Mouse (Mus musculus) heart, embryonic 11.5 days (tissue): ENCODE data around the gene Igf2r. TPM values are rescaled to one million over a fixed set of nuclear protein-coding genes. Genes with fewer than 3 reads are reported as not detected.

Experiments
- ATAC-seq: fragments of 200-750 bp; cut with Nextera tagmentation; replicated peaks from 2 replicates; pipeline ENCODE4 v1.8.0; 2017; ENCODE audit warnings: moderate library complexity; ENCODE audit not compliant: insufficient number of reproducible peaks, low FRiP score, low TSS enrichment
- H3K27ac ChIP-seq: fragments of 300-500 bp; sonication (generic); 2 replicates; pipeline ENCODE4 v1.5.1; 2014; ENCODE audit warnings: mild to moderate bottlenecking, low read depth, low read length
- H3K27me3 ChIP-seq: fragments of 300-500 bp; sonication (generic); 2 replicates; pipeline ENCODE4 v1.6.1; 2014; ENCODE audit warnings: mild to moderate bottlenecking, low read length, mixed read lengths; ENCODE audit not compliant: control insufficient read depth, insufficient read depth
- H3K36me3 ChIP-seq: fragments of 300-500 bp; sonication (generic); 2 replicates; pipeline ENCODE4 v1.6.1; 2014; ENCODE audit warnings: mild to moderate bottlenecking, low read length, moderate library complexity, mixed read lengths; ENCODE audit not compliant: control insufficient read depth, insufficient read depth
- H3K4me1 ChIP-seq: fragments of 300-500 bp; sonication (generic); 2 replicates; pipeline ENCODE4 v1.6.1; 2014; ENCODE audit warnings: low read length; ENCODE audit not compliant: control insufficient read depth, insufficient read depth
- H3K4me2 ChIP-seq: fragments of 300-500 bp; sonication (generic); 2 replicates; pipeline ENCODE4 v1.6.1; 2014; ENCODE audit warnings: mild to moderate bottlenecking, moderate library complexity
- H3K4me3 ChIP-seq: fragments of 300-500 bp; sonication (generic); 2 replicates; pipeline ENCODE4 v1.5.1; 2014; ENCODE audit warnings: low read depth, low read length
- H3K9ac ChIP-seq: fragments of 300-500 bp; sonication (generic); 2 replicates; pipeline ENCODE4 v1.6.1; 2014; ENCODE audit warnings: mild to moderate bottlenecking, low read depth, low read length, moderate library complexity
- H3K9me3 ChIP-seq: fragments of 300-500 bp; sonication (generic); replicated peaks from 2 replicates; pipeline ENCODE4 v1.6.1; 2016; ENCODE audit warnings: low read length; ENCODE audit not compliant: control insufficient read depth
- WGBS: fragments of 180-500 bp; shearing (Covaris S2); extraction: QIAGEN DNeasy Blood & Tissue Kit; methylation state at CpG from one replicate; pipeline ENCODE4 v1.1.7; 2014; ENCODE audit not compliant: insufficient replicate concordance; 5-methylcytosine and 5-hydroxymethylcytosine counted together
- polyA plus RNA-seq: library from polyadenylated mRNA; unstranded; fragments of >200 nt; fragmentation: Nextera tagmentation; extraction: Ambion mirVana; gene quantifications from 2 replicates; pipeline ENCODE4 v1.2.1, GENCODE M21; 2014

Gene Igf2r
- polyA plus RNA-seq, 1 experiment from 2014 or later = 199 TPM

DNA sequence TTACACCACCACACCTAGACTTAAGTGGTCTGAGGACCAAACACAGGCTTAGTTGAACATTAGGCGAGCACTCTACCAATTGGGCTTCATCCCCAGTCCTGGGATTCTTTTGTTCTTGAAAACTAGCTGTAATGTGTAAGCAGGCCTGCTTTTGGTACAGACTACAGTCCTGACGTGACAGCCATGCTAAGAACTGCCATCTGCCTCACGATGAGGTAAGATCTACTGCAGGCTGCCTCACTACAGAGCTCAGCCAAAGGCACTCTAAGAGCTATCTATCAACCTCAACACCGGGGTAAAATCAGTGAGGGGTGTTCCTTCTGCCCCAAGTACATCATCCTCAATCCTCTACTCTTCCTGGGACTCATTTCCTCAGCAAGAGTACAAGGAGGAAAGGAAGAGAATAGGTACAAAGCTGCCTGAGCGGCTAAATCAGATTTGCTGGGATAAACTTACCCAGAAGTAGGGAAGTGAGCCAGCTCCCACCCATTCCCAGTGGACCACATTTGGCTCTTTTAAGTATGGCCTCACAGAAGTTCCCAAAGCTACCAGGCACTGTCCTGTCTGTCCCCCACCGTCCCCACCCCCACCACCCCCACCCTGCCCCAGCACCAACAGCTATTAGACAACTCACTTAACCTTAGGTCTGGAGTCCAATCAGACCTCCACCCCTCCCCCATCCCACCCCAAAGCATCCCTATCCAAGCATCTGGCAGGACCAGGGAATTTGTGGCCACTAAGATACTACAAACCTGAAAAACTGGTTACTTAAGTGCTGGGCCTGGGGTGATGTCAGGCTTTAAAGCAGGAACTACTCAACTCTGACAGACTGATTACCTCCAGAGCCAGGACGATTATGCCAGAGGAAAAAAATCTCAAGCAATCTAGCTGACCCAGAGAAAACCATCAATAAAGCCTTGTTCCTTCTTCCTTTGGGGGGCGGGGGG is 19.8 kb downstream of the Igf2r start:
- Histone ChIP-seq H3K4me2 (peak overlapping the region; percentile 49), H3K36me3 (peaks cover 34% of the 10 kb centered on the region), H3K9me3 (no peaks in the 10 kb centered on the region), H3K4me1 (peaks cover 89% of the 10 kb centered on the region), H3K27me3 (no peaks in the 10 kb centered on the region), H3K27ac (peak overlapping the region; percentile 77), H3K4me3 (peak overlapping the region; percentile 10; the same call in 1 of the 2 replicates), H3K9ac (peak overlapping the region; percentile 52)
- WGBS = 24% methylated on average over 8 of the region's 8 CpGs
- ATAC-seq = no peak

DNA sequence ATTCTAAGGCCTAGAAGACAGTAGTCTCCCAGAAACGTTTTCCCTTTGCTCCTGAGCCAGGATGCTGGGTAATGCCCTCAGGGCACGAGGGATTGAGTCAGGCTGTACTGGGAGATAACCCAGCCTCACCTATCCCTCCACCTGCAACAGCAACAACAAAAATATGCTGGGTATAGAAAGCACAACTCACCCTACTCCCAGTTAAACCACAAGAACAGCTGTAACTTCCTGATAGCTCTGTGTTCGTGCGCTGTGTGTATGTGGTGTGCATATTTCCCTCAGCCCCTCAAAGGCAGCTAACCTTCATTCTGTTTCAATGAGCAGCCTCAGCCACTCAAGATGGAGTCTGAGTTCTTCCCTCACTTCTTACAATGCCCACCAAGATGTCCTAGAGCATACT is 23.7 kb downstream of the Igf2r start:
- peak overlapping the region; percentile 2; the same call in 1 of the 2 replicates for H3K4me3 ChIP-seq
- peak overlapping the region; percentile 67 for H3K4me2 ChIP-seq
- peak overlapping the region; percentile 54 for H3K27ac ChIP-seq
- 0 out of 2 replicates have a peak overlapping the region, but pooled peaks have one; percentile 22 for H3K9ac ChIP-seq
- H3K36me3 ChIP-seq = peaks cover 68% of the 10 kb centered on the region
- 60% methylated on average over 4 of the region's 4 CpGs for WGBS
- peaks cover 7% of the 10 kb centered on the region for H3K9me3 ChIP-seq
- H3K4me1 ChIP-seq = peaks cover 60% of the 10 kb centered on the region
- H3K27me3 ChIP-seq = no peaks in the 10 kb centered on the region
- no peak for ATAC-seq

- Histone ChIP-seq H3K36me3 (peaks cover 79% of the 10 kb centered on the region), H3K9me3 (peaks cover 7% of the 10 kb centered on the region), H3K27ac (0 out of 2 replicates have a peak overlapping the region, but pooled peaks have one; percentile 86), H3K9ac (no peak overlapping the region), H3K27me3 (no peaks in the 10 kb centered on the region), H3K4me2 (peak overlapping the region; percentile 67), H3K4me3 (peak overlapping the region; percentile 71), H3K4me1 (peaks cover 58% of the 10 kb centered on the region)
- no peak for ATAC-seq
- WGBS = 30% methylated on average over 1 of the region's 1 CpGs
These were observed 25.4 kb downstream of the Igf2r start for GRCm38 (mm10) chr17:12744071-12744470.

GRCm38 (mm10) chr17:12742151-12742908 is 27.1 kb downstream of the Igf2r start:
- Histone ChIP-seq H3K36me3 (peaks cover 72% of the 10 kb centered on the region), H3K27ac (peak overlapping the region; percentile 86), H3K4me2 (peak overlapping the region; percentile 67), H3K9ac (peak overlapping the region; percentile 92), H3K4me3 (peak overlapping the region; percentile 71), H3K4me1 (peaks cover 59% of the 10 kb centered on the region), H3K9me3 (peaks cover 7% of the 10 kb centered on the region), H3K27me3 (no peaks in the 10 kb centered on the region)
- ATAC-seq = no peak
- WGBS = 44% methylated on average over 38 of the region's 38 CpGs

DNA sequence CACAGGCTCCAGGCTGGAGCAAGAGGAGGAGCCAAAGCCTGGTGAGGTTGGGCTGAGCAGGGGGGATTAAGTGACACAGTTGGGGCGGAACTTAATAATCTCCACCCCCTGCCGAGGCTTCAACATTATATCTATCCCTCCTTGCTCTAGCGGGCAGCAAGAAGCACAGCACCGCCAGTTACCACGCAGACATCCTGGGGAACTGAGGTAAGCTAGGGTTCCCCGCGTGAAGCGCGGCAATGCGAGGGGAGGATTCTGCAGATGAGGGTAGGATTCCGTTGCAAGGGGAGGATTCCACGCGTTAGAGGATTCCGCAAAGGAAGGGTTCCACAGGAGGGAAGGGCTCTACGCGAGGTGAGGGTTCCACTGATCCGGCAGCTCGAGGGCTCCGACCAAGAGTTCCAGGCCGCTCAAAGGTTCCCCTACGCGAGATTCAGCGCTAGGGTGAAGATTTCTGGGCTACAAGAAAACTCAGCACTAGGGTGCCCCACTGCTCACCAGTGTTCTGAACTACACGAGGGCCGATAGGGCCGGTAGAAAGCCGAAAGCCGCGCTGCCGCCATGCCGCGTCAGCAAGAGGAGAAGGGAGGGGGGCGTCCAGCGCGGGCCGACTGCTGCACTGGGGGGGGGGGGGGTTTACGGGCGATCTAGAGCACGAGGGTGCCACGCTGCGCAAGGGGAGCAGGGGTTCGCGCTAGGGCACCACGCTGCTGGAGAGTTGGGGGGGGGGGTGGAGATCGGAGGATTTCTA is 28.1 kb downstream of the Igf2r start:
- Histone ChIP-seq H3K9ac (peak overlapping the region; percentile 92), H3K4me2 (peak overlapping the region; percentile 67), H3K9me3 (peaks cover 7% of the 10 kb centered on the region), H3K27ac (peak overlapping the region; percentile 86), H3K36me3 (peaks cover 70% of the 10 kb centered on the region), H3K4me3 (peak overlapping the region; percentile 71), H3K27me3 (no peaks in the 10 kb centered on the region), H3K4me1 (peaks cover 65% of the 10 kb centered on the region)
- WGBS = 48% methylated on average over 43 of the region's 45 CpGs
- peak; percentile 76 for ATAC-seq

- H3K9ac ChIP-seq = peak overlapping the region; percentile 54; the same call in 1 of the 2 replicates
- H3K4me3 ChIP-seq = peak overlapping the region; percentile 71; the same call in 1 of the 2 replicates
- peak; percentile 37; the same call in 1 of the 2 replicates for ATAC-seq
- peak overlapping the region; percentile 86 for H3K27ac ChIP-seq
- WGBS = 18% methylated on average over 2 of the region's 2 CpGs
- H3K9me3 ChIP-seq = peaks cover 7% of the 10 kb centered on the region
- H3K27me3 ChIP-seq = no peaks in the 10 kb centered on the region
- peak overlapping the region; percentile 67 for H3K4me2 ChIP-seq
- H3K4me1 ChIP-seq = peaks cover 65% of the 10 kb centered on the region
- H3K36me3 ChIP-seq = peaks cover 67% of the 10 kb centered on the region
These were observed 29.1 kb downstream of the Igf2r start for GRCm38 (mm10) chr17:12740317-12740716.

GRCm38 (mm10) chr17:12739516-12739915 is 29.9 kb downstream of the Igf2r start:
- peak overlapping the region; percentile 86 for H3K27ac ChIP-seq
- no peaks in the 10 kb centered on the region for H3K27me3 ChIP-seq
- no peak overlapping the region; the same call in 1 of the 2 replicates for H3K9ac ChIP-seq
- no peak overlapping the region for H3K4me3 ChIP-seq
- H3K36me3 ChIP-seq = peaks cover 60% of the 10 kb centered on the region
- no peak for ATAC-seq
- H3K4me1 ChIP-seq = peaks cover 62% of the 10 kb centered on the region
- peak overlapping the region; percentile 67 for H3K4me2 ChIP-seq
- WGBS = 39% methylated on average over 4 of the region's 4 CpGs
- peaks cover 7% of the 10 kb centered on the region for H3K9me3 ChIP-seq

DNA sequence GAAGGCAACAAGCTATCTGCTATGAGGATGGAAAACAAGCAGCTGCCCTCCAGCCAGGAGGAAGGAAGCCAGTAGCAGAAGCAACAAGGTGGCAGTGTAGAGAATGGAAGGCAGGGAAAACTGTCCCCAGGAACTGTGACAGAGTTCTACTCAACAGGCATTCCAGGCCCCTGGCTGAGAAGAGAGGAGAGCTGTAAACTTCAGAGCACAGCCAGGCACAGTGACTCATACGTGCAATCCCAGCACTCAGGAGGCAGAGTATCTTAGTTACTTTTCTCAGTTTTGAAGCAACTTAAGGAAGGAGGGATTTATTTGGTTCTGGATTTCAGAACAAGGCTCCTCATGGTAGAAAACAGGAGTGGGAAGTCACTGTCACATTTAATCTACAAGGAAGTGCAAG is 31.5 kb downstream of the Igf2r start:
- peaks cover 71% of the 10 kb centered on the region for H3K4me1 ChIP-seq
- peak overlapping the region; percentile 16; the same call in 1 of the 2 replicates for H3K9ac ChIP-seq
- WGBS = 29% methylated on average over 1 of the region's 1 CpGs
- H3K4me2 ChIP-seq = peak overlapping the region; percentile 6; the same call in 1 of the 2 replicates
- peaks cover 47% of the 10 kb centered on the region for H3K36me3 ChIP-seq
- no peak for ATAC-seq
- peak overlapping the region; percentile 55 for H3K27ac ChIP-seq
- no peaks in the 10 kb centered on the region for H3K27me3 ChIP-seq
- H3K9me3 ChIP-seq = peaks cover 7% of the 10 kb centered on the region
- no peak overlapping the region for H3K4me3 ChIP-seq
